Mouse (Mus musculus): ENCODE measurements around the gene Agap2.

The Agap2 gene

DNA sequence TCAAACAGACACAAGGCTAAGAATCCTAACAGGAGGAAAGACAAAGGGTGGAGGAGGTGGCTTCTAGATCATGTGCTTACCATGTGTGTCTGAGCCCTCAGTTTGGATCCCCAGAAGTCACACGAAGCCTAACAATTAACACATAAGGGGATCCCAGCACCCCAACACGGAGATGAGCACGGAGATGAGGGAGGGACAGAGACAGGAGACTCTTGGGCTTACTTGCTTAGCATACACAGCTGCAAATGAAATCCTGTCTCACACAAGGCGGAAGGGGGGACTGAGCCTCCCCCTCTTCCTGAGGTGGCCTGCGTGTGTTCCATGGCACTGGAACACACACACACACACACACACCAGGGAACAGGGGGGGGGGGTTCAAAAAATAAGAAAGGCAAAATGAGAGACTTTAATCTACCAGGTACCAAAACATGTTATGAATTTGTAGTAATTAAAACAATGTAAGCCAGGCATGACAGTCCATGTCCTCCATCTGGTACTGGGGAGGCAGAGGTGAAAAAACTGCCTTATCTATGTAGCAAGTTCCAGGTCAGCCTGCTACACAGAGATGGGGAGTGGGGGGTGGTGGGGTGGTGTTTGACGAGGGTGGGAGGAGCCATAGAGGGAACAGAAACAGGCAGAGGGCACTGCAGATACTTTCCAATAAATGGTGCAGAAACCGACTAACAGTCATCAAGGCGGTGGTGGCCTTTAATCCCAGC, 60.2 kb downstream of the Agap2 start:
- DNase-seq (ENCODE audit: low spot score): no peak

DNA sequence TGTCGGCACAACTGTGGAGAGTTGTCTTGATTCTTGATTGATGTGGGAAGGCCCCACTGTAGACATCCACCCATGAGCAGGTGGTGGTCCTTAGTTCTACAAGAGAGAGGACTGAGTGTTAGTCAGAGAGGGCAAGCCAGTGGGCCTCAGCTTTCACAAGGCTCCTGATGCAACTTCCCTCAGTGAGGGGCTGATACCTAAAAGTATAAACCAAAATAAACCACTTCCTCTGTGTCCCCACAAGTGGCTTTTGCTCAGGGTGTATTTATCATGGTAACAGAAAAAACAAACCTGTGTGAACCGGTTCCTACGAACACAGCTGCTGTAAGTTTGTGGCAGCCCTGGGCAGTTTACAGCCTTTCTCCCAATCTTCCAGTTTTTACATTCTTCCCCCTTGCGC, 61.4 kb downstream of the Agap2 start:
- no peak for DNase-seq (ENCODE audit: low spot score)

- DNase-seq (ENCODE audit: low spot score): no peak
These were observed 62.8 kb downstream of the Agap2 start for GRCm38 (mm10) chr10:127137896-127138295.

GRCm38 (mm10) chr10:127138328-127139141, 63.5 kb downstream of the Agap2 start:
- DNase-seq (ENCODE audit: low spot score): no peak

- DNase-seq (ENCODE audit: low spot score): no peak
These were observed 65.9 kb downstream of the Agap2 start for GRCm38 (mm10) chr10:127140971-127141370.

- DNase-seq (ENCODE audit: low spot score): no peak
These were observed 66.4 kb downstream of the Agap2 start for GRCm38 (mm10) chr10:127141500-127141899.

Measured in urinary bladder, postnatal 10 days (tissue).